Mouse (Mus musculus) embryonic facial prominence, embryonic 14.5 days (tissue): ENCODE data around the gene Bche. TPM values are rescaled to one million over a fixed set of nuclear protein-coding genes. Genes with fewer than 3 reads are reported as not detected.

Experiments used
- ATAC-seq: fragments of 200-750 bp; cut with Nextera tagmentation; 2 replicates; pipeline ENCODE4 v1.8.0; 2017; ENCODE audit warnings: low read depth, moderate number of reproducible peaks, moderate TSS enrichment
- DNase-seq: peaks from one replicate; pipeline ENCODE4 v3.0.0-alpha.2; 2015; ENCODE audit warnings: low spot score
- H3K27ac ChIP-seq: fragments of 300-500 bp; sonication (generic); replicated peaks from 2 replicates; pipeline ENCODE4 v1.5.1; 2014; ENCODE audit warnings: low read depth, mild to moderate bottlenecking, low read length, moderate library complexity
- H3K27me3 ChIP-seq: fragments of 300-500 bp; sonication (generic); replicated peaks from 2 replicates; pipeline ENCODE4 v1.6.1; 2014; ENCODE audit warnings: low read length; ENCODE audit not compliant: control insufficient read depth, insufficient read depth
- H3K36me3 ChIP-seq: fragments of 300-500 bp; sonication (generic); 2 replicates; pipeline ENCODE4 v1.6.1; 2014; ENCODE audit warnings: low read length, mixed read lengths; ENCODE audit not compliant: control insufficient read depth, insufficient read depth
- H3K4me1 ChIP-seq: fragments of 300-500 bp; sonication (generic); 2 replicates; pipeline ENCODE4 v1.6.1; 2014; ENCODE audit warnings: antibody characterized with exemption, low read length; ENCODE audit not compliant: control insufficient read depth, insufficient read depth
- H3K4me2 ChIP-seq: fragments of 300-500 bp; sonication (generic); 2 replicates; pipeline ENCODE4 v1.6.1; 2014; ENCODE audit warnings: low read depth, mild to moderate bottlenecking, low read length, moderate library complexity, mixed read lengths
- H3K4me3 ChIP-seq: fragments of 300-500 bp; sonication (generic); 2 replicates; pipeline ENCODE4 v1.5.1; 2014; ENCODE audit warnings: low read depth, mild to moderate bottlenecking, low read length
- H3K9ac ChIP-seq: fragments of 300-500 bp; sonication (generic); 2 replicates; pipeline ENCODE4 v1.6.1; 2014; ENCODE audit warnings: low read depth, mild to moderate bottlenecking, low read length, moderate library complexity, mixed read lengths
- H3K9me3 ChIP-seq: fragments of 300-500 bp; sonication (generic); 2 replicates; pipeline ENCODE4 v1.6.1; 2016; ENCODE audit warnings: low read length; ENCODE audit not compliant: control insufficient read depth
- WGBS: fragments of 180-500 bp; shearing (Covaris S2); extraction: QIAGEN DNeasy Blood & Tissue Kit; methylation state at CpG from one replicate; pipeline ENCODE4 v1.1.7; 2014; 5-methylcytosine and 5-hydroxymethylcytosine counted together
- polyA plus RNA-seq: library from polyadenylated mRNA; unstranded; fragments of >200 nt; fragmentation: Nextera tagmentation; extraction: Ambion mirVana; gene quantifications from 2 replicates; pipeline ENCODE4 v1.2.1, GENCODE M21; 2014

The Bche gene
- polyA plus RNA-seq = 7.2 TPM in 2 replicates

DNA sequence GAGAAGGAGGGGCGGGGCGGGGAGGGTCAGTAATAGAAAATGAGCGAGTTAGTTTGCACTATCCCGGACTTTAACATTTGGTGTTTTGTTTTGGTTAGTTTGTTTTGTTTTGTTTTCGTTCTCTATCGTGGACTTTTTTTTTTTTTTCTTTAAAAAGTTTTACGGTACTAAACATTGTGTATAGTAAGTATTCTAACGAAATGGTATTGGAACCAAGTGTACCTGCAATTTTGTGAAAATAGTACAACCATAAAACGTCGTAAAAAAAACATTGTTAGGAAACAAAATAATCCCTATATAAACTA, at the start of gene Bche:
Gene Bche, minus strand, starts transcription at position 6 of the 305 bp plus-strand sequence.
- no peak within 1 kb of the TSS for H3K27ac ChIP-seq
- ATAC-seq (no peak), DNase-seq (no peak)
- no peaks in the 10 kb centered on the region for H3K4me1 ChIP-seq
- H3K27me3 ChIP-seq = no peaks in the 10 kb centered on the region
- peak within 1 kb of the TSS; percentile 49 for H3K4me3 ChIP-seq
- no peaks in the 10 kb centered on the region for H3K9me3 ChIP-seq
- peak within 1 kb of the TSS; percentile 60 for H3K9ac ChIP-seq
- no peaks in the 10 kb centered on the region for H3K36me3 ChIP-seq
- peak within 1 kb of the TSS; percentile 63 for H3K4me2 ChIP-seq
- 12% methylated on average over 10 of the region's 10 CpGs for whole genome bisulfite sequencing

DNA sequence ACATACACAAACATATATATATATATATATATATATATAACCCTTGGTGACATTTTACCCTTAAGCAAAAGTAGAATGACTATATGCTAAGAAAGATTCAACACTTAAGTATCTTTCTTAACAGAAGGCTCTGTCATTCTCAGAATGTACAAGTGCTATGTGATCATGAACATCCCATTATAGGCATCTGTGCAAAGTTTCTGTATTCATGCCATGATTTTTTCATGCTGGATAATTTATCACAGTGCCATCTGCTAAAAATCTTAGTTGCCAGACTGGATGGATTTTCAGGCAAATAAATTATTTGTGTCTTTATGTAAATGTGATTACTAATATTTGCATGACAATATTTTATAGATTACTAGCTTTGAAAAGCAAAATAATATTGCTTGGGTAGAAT, 33.8 kb upstream of the Bche start:
- no peak for DNase-seq
- Histone ChIP-seq H3K36me3 (no peaks in the 10 kb centered on the region), H3K9ac (no peak overlapping the region), H3K27ac (no peak overlapping the region), H3K27me3 (no peaks in the 10 kb centered on the region), H3K4me2 (no peak overlapping the region), H3K9me3 (no peaks in the 10 kb centered on the region), H3K4me3 (no peak overlapping the region), H3K4me1 (no peaks in the 10 kb centered on the region)
- ATAC-seq = no peak

DNA sequence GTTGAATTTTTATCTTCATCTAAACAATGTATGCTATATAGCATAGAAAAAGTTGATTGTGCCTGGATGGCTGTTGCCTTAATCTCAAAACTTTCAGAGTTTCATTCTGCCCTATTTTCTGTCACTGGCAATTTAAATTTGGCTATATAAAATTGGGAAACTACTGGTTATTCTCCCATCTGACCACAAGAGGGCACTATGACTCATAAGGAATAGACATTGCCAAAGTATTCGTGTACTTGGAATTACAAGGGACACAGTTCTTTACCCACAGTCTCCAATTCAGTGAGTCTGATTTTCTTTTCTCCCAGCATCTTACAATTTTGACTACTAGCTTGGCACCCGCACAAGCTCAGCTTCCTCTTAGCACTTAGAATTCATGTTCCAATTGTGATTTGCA, 23.5 kb upstream of the Bche start:
- DNase-seq = peak; percentile 70
- Histone ChIP-seq H3K9ac (no peak overlapping the region), H3K9me3 (no peaks in the 10 kb centered on the region), H3K27me3 (no peaks in the 10 kb centered on the region), H3K36me3 (no peaks in the 10 kb centered on the region), H3K27ac (no peak overlapping the region), H3K4me2 (no peak overlapping the region), H3K4me1 (no peaks in the 10 kb centered on the region), H3K4me3 (no peak overlapping the region)
- no peak for ATAC-seq
- WGBS = 46% methylated on average over 2 of the region's 2 CpGs

DNA sequence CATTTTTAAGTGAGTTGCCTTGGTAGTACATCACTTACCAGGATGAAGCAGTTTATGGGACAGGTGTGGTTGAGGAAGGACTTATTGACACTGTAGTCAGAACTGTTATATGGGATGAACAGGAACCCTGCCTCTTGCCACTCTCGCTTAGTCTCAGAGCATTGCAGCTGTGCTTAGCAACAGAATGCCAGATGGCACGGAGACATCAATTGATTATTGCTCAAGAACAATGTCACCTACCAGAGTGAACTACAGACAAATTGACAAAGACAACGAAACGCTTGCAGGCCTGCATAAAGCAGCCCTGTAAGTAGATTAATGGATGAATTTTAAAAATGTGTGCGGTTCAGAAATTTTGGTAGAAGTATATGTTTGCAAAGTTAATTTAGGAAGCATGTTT, 21.3 kb upstream of the Bche start:
- 78% methylated on average over 5 of the region's 5 CpGs for WGBS
- Histone ChIP-seq H3K27ac (no peak overlapping the region), H3K4me1 (no peaks in the 10 kb centered on the region), H3K9me3 (no peaks in the 10 kb centered on the region), H3K9ac (no peak overlapping the region), H3K27me3 (no peaks in the 10 kb centered on the region), H3K4me2 (no peak overlapping the region), H3K36me3 (no peaks in the 10 kb centered on the region), H3K4me3 (no peak overlapping the region)
- DNase-seq = no peak
- no peak for ATAC-seq

DNA sequence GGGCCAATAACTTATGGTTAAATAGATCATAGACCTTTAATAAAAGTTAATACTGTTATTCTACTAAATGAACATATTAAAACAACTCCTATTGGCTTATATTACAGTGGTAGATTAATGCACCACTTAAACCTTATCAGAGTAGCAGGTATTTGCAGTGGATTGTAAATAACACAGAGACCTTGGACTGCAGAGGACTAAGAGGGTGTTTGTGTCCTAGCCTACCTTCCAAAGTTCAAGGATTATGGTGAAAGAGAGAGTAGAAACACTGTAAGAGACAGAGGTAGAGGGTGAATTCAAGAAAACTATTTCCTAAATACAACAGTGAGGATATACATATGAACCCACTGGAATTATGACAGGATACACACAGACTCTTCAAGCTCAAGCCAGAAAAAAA, 17.5 kb upstream of the Bche start:
- Histone ChIP-seq H3K9ac (no peak overlapping the region), H3K27ac (no peak overlapping the region), H3K4me1 (no peaks in the 10 kb centered on the region), H3K4me3 (no peak overlapping the region), H3K27me3 (no peaks in the 10 kb centered on the region), H3K9me3 (no peaks in the 10 kb centered on the region), H3K36me3 (no peaks in the 10 kb centered on the region), H3K4me2 (no peak overlapping the region)
- DNase-seq (no peak), ATAC-seq (no peak)

DNA sequence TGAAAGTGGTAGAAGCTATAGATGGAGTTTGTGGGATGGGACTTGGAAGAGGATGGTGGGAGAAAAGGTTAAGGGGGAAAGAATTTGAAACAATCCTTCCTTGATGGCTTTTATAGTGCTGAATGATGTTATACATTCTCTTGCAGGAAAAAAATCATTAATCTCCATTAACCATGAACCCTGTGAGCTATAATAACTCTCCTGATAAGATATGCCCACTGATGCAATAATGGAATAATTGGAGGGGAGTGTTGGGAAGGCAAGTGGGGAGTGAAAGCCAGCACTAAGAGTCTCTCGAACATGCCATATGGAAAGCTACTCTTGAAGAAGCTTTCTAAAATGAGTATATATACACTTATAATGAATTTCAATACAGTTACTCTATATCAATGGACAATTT, 16.7 kb upstream of the Bche start:
- Histone ChIP-seq H3K36me3 (no peaks in the 10 kb centered on the region), H3K4me3 (no peak overlapping the region), H3K27me3 (no peaks in the 10 kb centered on the region), H3K4me2 (no peak overlapping the region), H3K9me3 (no peaks in the 10 kb centered on the region), H3K9ac (no peak overlapping the region), H3K27ac (no peak overlapping the region), H3K4me1 (no peaks in the 10 kb centered on the region)
- 83% methylated on average over 1 of the region's 1 CpGs for WGBS
- DNase-seq = no peak
- ATAC-seq = no peak

DNA sequence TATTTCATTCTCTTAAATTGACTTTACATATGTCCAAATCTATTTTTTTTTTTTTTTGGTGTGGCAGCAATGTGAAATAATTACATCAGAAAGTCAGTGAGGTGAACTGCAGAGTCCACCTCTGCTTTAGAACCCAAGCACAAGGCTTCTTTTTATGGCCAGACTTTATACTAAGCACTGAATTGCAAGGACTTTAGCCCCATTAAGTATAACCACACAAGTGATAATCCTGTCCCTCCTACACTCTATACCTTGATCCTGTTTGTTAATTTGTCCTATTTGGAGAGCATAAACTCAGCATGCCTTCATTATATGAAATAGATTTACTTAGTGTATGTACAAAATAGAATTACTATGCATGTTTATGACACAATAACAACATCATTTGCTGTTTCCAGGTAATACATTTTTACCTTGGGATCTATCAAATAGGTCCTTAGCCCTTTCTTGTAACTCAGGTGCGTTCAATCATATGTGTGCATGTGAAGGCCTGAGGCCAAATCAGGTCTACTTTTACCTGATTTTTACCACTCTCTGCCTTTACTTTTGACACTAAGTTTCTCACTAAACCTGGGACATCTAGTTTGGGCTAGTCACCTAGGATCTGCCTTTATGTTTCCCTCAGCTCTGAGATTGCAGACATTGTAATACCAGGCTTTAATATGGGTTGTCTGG, 9.5 kb upstream of the Bche start:
- H3K27ac ChIP-seq = no peak overlapping the region
- H3K9ac ChIP-seq = no peak overlapping the region
- no peak overlapping the region for H3K4me3 ChIP-seq
- H3K4me2 ChIP-seq = no peak overlapping the region
- ATAC-seq (no peak), DNase-seq (no peak)
- 89% methylated on average over 1 of the region's 1 CpGs for WGBS
- H3K4me1 ChIP-seq = no peaks in the 10 kb centered on the region
- no peaks in the 10 kb centered on the region for H3K27me3 ChIP-seq
- H3K36me3 ChIP-seq = no peaks in the 10 kb centered on the region
- H3K9me3 ChIP-seq = no peaks in the 10 kb centered on the region

DNA sequence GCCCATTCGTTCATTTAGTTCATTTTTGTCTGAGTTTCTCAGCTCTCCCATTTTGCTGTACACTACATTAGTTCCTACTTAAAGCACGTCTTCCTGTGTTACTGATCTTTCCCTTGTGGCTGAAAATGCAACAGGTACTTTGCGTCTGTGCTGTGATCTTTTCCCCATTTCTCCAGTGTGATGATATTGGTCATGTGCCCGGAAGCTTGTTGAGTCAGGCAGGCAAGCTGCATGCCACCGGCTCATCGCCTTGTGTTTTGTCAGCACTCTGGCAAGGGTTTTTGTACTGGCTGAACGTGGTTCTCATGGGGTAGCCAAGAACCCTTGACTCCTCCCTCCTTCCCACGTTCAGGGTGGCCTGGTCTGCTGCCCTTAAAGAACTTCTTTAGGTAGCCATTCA, 1.7 kb upstream of the Bche start:
- no peak for DNase-seq
- H3K27me3 ChIP-seq = no peaks in the 10 kb centered on the region
- no peaks in the 10 kb centered on the region for H3K9me3 ChIP-seq
- no peaks in the 10 kb centered on the region for H3K36me3 ChIP-seq
- no peak overlapping the region for H3K9ac ChIP-seq
- no peak overlapping the region for H3K27ac ChIP-seq
- no peak overlapping the region for H3K4me3 ChIP-seq
- no peak overlapping the region for H3K4me2 ChIP-seq
- 66% methylated on average over 8 of the region's 8 CpGs for whole genome bisulfite sequencing
- ATAC-seq = no peak
- no peaks in the 10 kb centered on the region for H3K4me1 ChIP-seq
